Mouse (Mus musculus): ENCODE results near the gene Btc.

DNA sequence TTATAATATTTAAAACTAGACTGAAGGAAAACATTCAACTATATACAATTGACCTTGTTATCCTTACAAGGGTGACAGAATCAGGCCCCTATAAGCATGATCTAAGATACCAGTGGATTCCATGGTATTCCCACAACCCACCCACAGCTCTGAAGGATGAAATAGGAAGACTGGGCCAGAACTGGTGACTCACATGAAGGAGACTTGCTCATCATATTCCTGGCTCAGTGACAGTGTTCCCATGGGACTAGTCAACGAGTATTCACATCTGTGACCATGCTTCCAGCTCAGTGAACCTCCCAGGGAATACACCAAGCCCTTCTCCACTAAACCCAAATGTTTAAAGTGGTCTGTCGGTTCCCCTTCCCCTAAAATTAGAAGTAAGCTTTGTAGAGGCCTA lies 27.3 kb downstream of the Btc start:
- TF ChIP-seq CTCF (IDR thresholded peaks at IDR 0.05; ENCODE audit: extremely low read depth, insufficient read depth, insufficient read length, insufficient replicate concordance), result no peak
- no peak for TF ChIP-seq POLR2A (IDR thresholded peaks at IDR 0.05; ENCODE audit: low read depth, low read length)
